Mouse (Mus musculus) lung, embryonic 16.5 days (tissue): ENCODE results near the gene Gm1553. TPM values are rescaled to one million over a fixed set of nuclear protein-coding genes. Genes with fewer than 3 reads are reported as not detected.

Source experiments
- ATAC-seq: fragments of 200-750 bp; cut with Nextera tagmentation; 2 replicates; pipeline ENCODE4 v1.8.0; 2017; ENCODE audit warnings: low read depth, mild to moderate bottlenecking, moderate library complexity
- H3K27ac ChIP-seq: fragments of 300-500 bp; sonication (generic); 2 replicates; pipeline ENCODE4 v1.5.1; 2014; ENCODE audit warnings: mild to moderate bottlenecking, control low read depth, low read length
- H3K27me3 ChIP-seq: fragments of 300-500 bp; sonication (generic); 2 replicates; pipeline ENCODE4 v1.6.1; 2014; ENCODE audit warnings: low read depth, low read length, mixed read lengths; ENCODE audit not compliant: control insufficient read depth, insufficient read depth
- H3K36me3 ChIP-seq: fragments of 300-500 bp; sonication (generic); 2 replicates; pipeline ENCODE4 v1.6.1; 2014; ENCODE audit warnings: low read length; ENCODE audit not compliant: control insufficient read depth, insufficient read depth
- H3K4me1 ChIP-seq: fragments of 300-500 bp; sonication (generic); replicated peaks from 2 replicates; pipeline ENCODE4 v1.6.1; 2014; ENCODE audit warnings: low read length, mixed read lengths; ENCODE audit not compliant: control insufficient read depth, insufficient read depth
- H3K4me2 ChIP-seq: fragments of 300-500 bp; sonication (generic); 2 replicates; pipeline ENCODE4 v1.6.1; 2014; ENCODE audit warnings: low read depth, low read length, control low read depth
- H3K4me3 ChIP-seq: fragments of 300-500 bp; sonication (generic); 2 replicates; pipeline ENCODE4 v1.5.1; 2014; ENCODE audit warnings: mild to moderate bottlenecking, low read length, control low read depth
- H3K9ac ChIP-seq: fragments of 300-500 bp; sonication (generic); 2 replicates; pipeline ENCODE4 v1.6.1; 2014; ENCODE audit warnings: low read length, control low read depth
- H3K9me3 ChIP-seq: fragments of 300-500 bp; sonication (generic); 2 replicates; pipeline ENCODE4 v1.6.1; 2016; ENCODE audit warnings: low read length; ENCODE audit not compliant: control insufficient read depth
- WGBS: fragments of 180-500 bp; shearing (Covaris S2); extraction: QIAGEN DNeasy Blood & Tissue Kit; methylation state at CpG from one replicate; pipeline ENCODE4 v1.1.7; 2014; 5-methylcytosine and 5-hydroxymethylcytosine counted together
- polyA plus RNA-seq: library from polyadenylated mRNA; unstranded; fragments of >200 nt; fragmentation: Nextera tagmentation; extraction: Ambion mirVana; gene quantifications from 2 replicates; pipeline ENCODE4 v1.2.1, GENCODE M21; 2015

Gm1553 gene
- not detected in 2 replicates for polyA plus RNA-seq

- Histone ChIP-seq H3K9ac (no peak within 1 kb of the TSS), H3K4me2 (no peak within 1 kb of the TSS), H3K27ac (no peak within 1 kb of the TSS), H3K4me1 (no peaks in the 10 kb centered on the region), H3K27me3 (no peaks in the 10 kb centered on the region), H3K4me3 (no peak within 1 kb of the TSS), H3K9me3 (no peaks in the 10 kb centered on the region), H3K36me3 (no peaks in the 10 kb centered on the region)
- ATAC-seq, result no peak
- WGBS, result 92% methylated on average over 2 of the region's 2 CpGs
Observed at GRCm38 (mm10) chr10:82492518-82492917, at the start of gene Gm1553. Gene Gm1553, minus strand, starts transcription at chr10:82492618.

Other genes with a start within 250 kb of the Gm1553 start
- gene 4932415D10Rik, start 176.0 kb downstream of the Gm1553 start, polyA plus RNA-seq, result not detected in 2 replicates
- 11.2 and 11.5 TPM in 2 replicates for gene Gm4924, start 138.4 kb downstream of the Gm1553 start, polyA plus RNA-seq
- 30.9 and 34.5 TPM in 2 replicates for gene 1190007I07Rik, start 130.6 kb upstream of the Gm1553 start, polyA plus RNA-seq
- gene Tdg, start 137.2 kb upstream of the Gm1553 start, polyA plus RNA-seq, result 110 and 123 TPM in 2 replicates
- gene Glt8d2, start 198.0 kb upstream of the Gm1553 start, polyA plus RNA-seq, result 4.3 TPM in 2 replicates
- gene Hcfc2, start 203.5 kb upstream of the Gm1553 start, polyA plus RNA-seq, result 30.9 and 42.0 TPM in 2 replicates